ENCODE assay signal across 10 mouse cellular contexts in the genomic region with DNA sequence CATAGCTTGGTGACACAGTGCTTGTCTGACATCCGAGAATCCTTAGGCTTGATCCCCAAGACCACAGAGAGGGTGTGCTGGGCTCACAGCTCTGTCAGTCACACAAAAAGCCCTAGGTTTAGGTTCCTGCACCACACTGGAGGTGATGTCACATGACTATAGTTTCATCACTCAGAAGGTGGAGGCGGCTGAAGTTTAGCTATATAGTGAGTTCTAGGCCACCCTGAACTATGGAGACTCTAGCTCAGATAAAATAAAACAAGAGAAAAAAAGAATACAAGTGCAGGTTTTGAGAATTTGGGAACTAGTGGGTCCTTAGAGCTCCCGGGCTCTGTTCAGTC. TPM values are rescaled to one million over a fixed set of nuclear protein-coding genes. Genes with fewer than 3 reads are reported as not detected.
DNase-seq lines count a peak whose midpoint lies in the region; ATAC-seq and TF ChIP-seq lines count a peak whose summit lies in the region.
"Had no signal": no experiment of that assay in that cellular context is flagged by ENCODE, and none has a peak within 500 bp of the region (broad histone marks: within the 10 kb centered on the region; RNA-seq: fewer than 3 reads in every experiment).

No protein-coding gene starts in this region.

- no peaks in the 10 kb centered on the region for H3K9me3 ChIP-seq in heart, embryonic 16.5 days (replicated peaks; ENCODE audit: control insufficient read depth, low read length)
- H3K9me3 ChIP-seq in liver, embryonic 12.5 days (replicated peaks), result no peaks in the 10 kb centered on the region
- H3K9me3 ChIP-seq: hindbrain, embryonic 12.5 days had no signal

- H3K4me1 ChIP-seq in heart, embryonic 16.5 days (ENCODE audit: control insufficient read depth, insufficient read depth, low read length), result peaks cover 19% of the 10 kb centered on the region
- peaks cover 8% of the 10 kb centered on the region for H3K4me1 ChIP-seq in testis, adult 2 months (ENCODE audit: control insufficient read depth, insufficient read depth, low read length)
- H3K4me1 ChIP-seq in liver, embryonic 12.5 days, result peaks cover 51% of the 10 kb centered on the region
- no peaks in the 10 kb centered on the region for H3K4me1 ChIP-seq in cerebellum, adult 2 months (ENCODE audit: control insufficient read depth, insufficient read depth, low read length)

- H3K9ac ChIP-seq in heart, embryonic 16.5 days (ENCODE audit: low read length), result no peak overlapping the region
- 0 out of 2 replicates have a peak overlapping the region, but pooled peaks have one; percentile 9 for H3K9ac ChIP-seq in liver, embryonic 12.5 days
- H3K9ac ChIP-seq: hindbrain, embryonic 12.5 days had no signal

- H3K27ac ChIP-seq in heart, embryonic 16.5 days (ENCODE audit: low read length), result peak overlapping the region; percentile 75
- H3K27ac ChIP-seq in testis, adult 2 months (ENCODE audit: control insufficient read depth, insufficient read depth, low read depth, low read length), result peak overlapping the region; percentile 61
- peak overlapping the region; percentile 70 for H3K27ac ChIP-seq in liver, embryonic 12.5 days
- no peak overlapping the region for H3K27ac ChIP-seq in cerebellum, adult 2 months (ENCODE audit: insufficient read depth, low read length)
- H3K27ac ChIP-seq: hindbrain, embryonic 12.5 days had no signal

- no peak overlapping the region for H3K4me3 ChIP-seq in heart, embryonic 16.5 days (ENCODE audit: low read length)
- no peak overlapping the region for H3K4me3 ChIP-seq in testis, adult 2 months (ENCODE audit: control insufficient read depth, low read depth, low read length)
- no peak overlapping the region for H3K4me3 ChIP-seq in liver, embryonic 12.5 days
- H3K4me3 ChIP-seq in cerebellum, adult 2 months (replicated peaks; ENCODE audit: insufficient read depth, low read depth, low read length), result no peak overlapping the region
- H3K4me3 ChIP-seq: erythroblast, embryonic 14.5 days; hindbrain, embryonic 12.5 days had no signal

- no peak for TF ChIP-seq POLR2A in testis, adult 2 months (IDR thresholded peaks at IDR 0.05; ENCODE audit: control insufficient read depth, low read depth, low read length)
- TF ChIP-seq POLR2A in cerebellum, adult 2 months (IDR thresholded peaks at IDR 0.05; ENCODE audit: borderline replicate concordance, insufficient read depth, low read length), result no peak

- no peak for TF ChIP-seq CTCF in testis, adult 2 months (IDR thresholded peaks at IDR 0.05; ENCODE audit: control insufficient read depth, insufficient read depth, insufficient replicate concordance, low read depth, low read length)
- no peak for TF ChIP-seq CTCF in cerebellum, adult 2 months (IDR thresholded peaks at IDR 0.05; ENCODE audit: borderline replicate concordance, insufficient read depth, low read depth, low read length)

- no peak overlapping the region for H3K4me2 ChIP-seq in heart, embryonic 16.5 days (ENCODE audit: low read depth, low read length)
- H3K4me2 ChIP-seq in liver, embryonic 12.5 days, result no peak overlapping the region
- H3K4me2 ChIP-seq: hindbrain, embryonic 12.5 days had no signal

- no peak for DNase-seq in heart, adult 18-20 months
- no peak for DNase-seq in testis, postnatal 14 days (ENCODE audit: low spot score)
- DNase-seq in embryo, embryonic 10 days (ENCODE audit: low spot score), result no peak
- no peak for DNase-seq in cerebellum, adult 2 months

- no peaks in the 10 kb centered on the region for H3K36me3 ChIP-seq in heart, embryonic 16.5 days (ENCODE audit: control insufficient read depth, insufficient read depth)
- H3K36me3 ChIP-seq in testis, adult 2 months (ENCODE audit: control insufficient read depth, insufficient read depth, low read length), result no peaks in the 10 kb centered on the region
- no peaks in the 10 kb centered on the region for H3K36me3 ChIP-seq in liver, embryonic 12.5 days
- H3K36me3 ChIP-seq: hindbrain, embryonic 12.5 days had no signal

- WGBS in heart, embryonic 16.5 days, result 70% methylated on average over 3 of the region's 3 CpGs
- 67% methylated on average over 3 of the region's 3 CpGs for WGBS in liver, embryonic 12.5 days (ENCODE audit: insufficient replicate concordance)
- 88% methylated on average over 3 of the region's 3 CpGs for WGBS in cerebellum, adult 2 months

- no peaks in the 10 kb centered on the region for H3K27me3 ChIP-seq in heart, embryonic 16.5 days (ENCODE audit: control insufficient read depth, insufficient read depth, low read length)
- no peaks in the 10 kb centered on the region for H3K27me3 ChIP-seq in testis, adult 2 months (ENCODE audit: control insufficient read depth, insufficient read depth, low read length)
- no peaks in the 10 kb centered on the region for H3K27me3 ChIP-seq in liver, embryonic 12.5 days (replicated peaks)
- H3K27me3 ChIP-seq in cerebellum, adult 2 months (ENCODE audit: control insufficient read depth, insufficient read depth, low read length), result no peaks in the 10 kb centered on the region
- H3K27me3 ChIP-seq: hindbrain, embryonic 12.5 days had no signal

- ATAC-seq in heart, embryonic 16.5 days (replicated peaks; ENCODE audit: extremely low read depth, insufficient read depth, low FRiP score), result no peak
- ATAC-seq in liver, embryonic 12.5 days, result no peak
- no peak for ATAC-seq in megakaryocyte-erythroid progenitor cell, adult 5-6 weeks (replicated peaks; ENCODE audit: low FRiP score, low TSS enrichment, poor library complexity, severe bottlenecking)

RNA-seq across cellular contexts. Expression of a gene that starts 7.6 kb away (rescaled TPM):
- polyA plus RNA-seq in heart, embryonic 16.5 days (2015; fragmentation: Nextera tagmentation; extraction: Ambion mirVana), result 31.9 and 38.3 TPM in 2 replicates
- total RNA-seq in heart, adult 18-20 months (2021), result 100 to 1,000 TPM; 159 to 167 TPM
- polyA plus RNA-seq in testis, adult 2 months (2012; rRNA removed), result 27.4 and 40.2 TPM in 2 replicates
- polyA plus RNA-seq in liver, embryonic 12.5 days (2016; fragmentation: Nextera tagmentation; extraction: Ambion mirVana), result 66.5 and 73.8 TPM in 2 replicates
- 76.0 and 78.6 TPM in 2 replicates for total RNA-seq in megakaryocyte-erythroid progenitor cell, adult 5-6 weeks (2014; fragmentation: Nextera tagmentation)
- total RNA-seq in megakaryocyte-erythroid progenitor cell, adult 5-6 weeks (2017), result 107 and 132 TPM in 2 replicates
- 43.6 and 45.4 TPM in 2 replicates for polyA plus RNA-seq in cerebellum, adult 2 months (2012; rRNA removed)

RNA-seq across cellular contexts. Expression of a gene that starts 26.2 kb away (rescaled TPM):
- 51.1 and 53.0 TPM in 2 replicates for polyA plus RNA-seq in heart, embryonic 16.5 days (2015; fragmentation: Nextera tagmentation; extraction: Ambion mirVana)
- total RNA-seq in heart, adult 18-20 months (2021), result 10 to 100 TPM; 74.3 to 75.2 TPM
- polyA plus RNA-seq in testis, adult 2 months (2012; rRNA removed), result 11.1 and 13.9 TPM in 2 replicates
- 42.9 and 45.0 TPM in 2 replicates for polyA plus RNA-seq in liver, embryonic 12.5 days (2016; fragmentation: Nextera tagmentation; extraction: Ambion mirVana)
- 38.7 and 39.4 TPM in 2 replicates for total RNA-seq in megakaryocyte-erythroid progenitor cell, adult 5-6 weeks (2014; fragmentation: Nextera tagmentation)
- 64.8 and 65.4 TPM in 2 replicates for total RNA-seq in megakaryocyte-erythroid progenitor cell, adult 5-6 weeks (2017)
- polyA plus RNA-seq in cerebellum, adult 2 months (2012; rRNA removed), result 84.5 and 88.8 TPM in 2 replicates

RNA-seq across cellular contexts. Expression of a gene that starts 36.7 kb away (rescaled TPM):
- 8.5 and 13.7 TPM in 2 replicates for polyA plus RNA-seq in heart, embryonic 16.5 days (2015; fragmentation: Nextera tagmentation; extraction: Ambion mirVana)
- total RNA-seq in heart, adult 18-20 months (2021), result 10 to 100 TPM; 39.1 to 40.6 TPM
- 0.74 and 2.3 TPM in 2 replicates for polyA plus RNA-seq in testis, adult 2 months (2012; rRNA removed)
- 0.30 and 0.35 TPM in 2 replicates for polyA plus RNA-seq in liver, embryonic 12.5 days (2016; fragmentation: Nextera tagmentation; extraction: Ambion mirVana)
- 0.20 TPM in 1 of 2 replicates, not detected in the other for total RNA-seq in megakaryocyte-erythroid progenitor cell, adult 5-6 weeks (2014; fragmentation: Nextera tagmentation)
- total RNA-seq in megakaryocyte-erythroid progenitor cell, adult 5-6 weeks (2017), result not detected in 2 replicates
- polyA plus RNA-seq in cerebellum, adult 2 months (2012; rRNA removed), result 13.5 and 15.9 TPM in 2 replicates
